Mouse (Mus musculus) midbrain, embryonic 10.5 days (tissue): Measurements from ENCODE around the gene Syk. TPM values are rescaled to one million over a fixed set of nuclear protein-coding genes. Genes with fewer than 3 reads are reported as not detected.

Experiments used
- DNase-seq: peaks from one replicate; pipeline ENCODE4 v3.0.0-alpha.2; 2017; ENCODE audit warnings: low spot score
- H3K27ac ChIP-seq: fragments of 300-500 bp; sonication (generic); replicated peaks from 2 replicates; pipeline ENCODE4 v1.5.1; 2016; ENCODE audit warnings: mild to moderate bottlenecking
- H3K27me3 ChIP-seq: fragments of 300-500 bp; sonication (generic); 2 replicates; pipeline ENCODE4 v1.6.1; 2016; ENCODE audit warnings: low read depth, mild to moderate bottlenecking; ENCODE audit not compliant: poor library complexity, severe bottlenecking
- H3K36me3 ChIP-seq: fragments of 300-500 bp; sonication (generic); 2 replicates; pipeline ENCODE4 v1.6.1; 2016; ENCODE audit warnings: mild to moderate bottlenecking, moderate library complexity
- H3K4me1 ChIP-seq: fragments of 300-500 bp; sonication (generic); 2 replicates; pipeline ENCODE4 v1.6.1; 2016
- H3K4me3 ChIP-seq: fragments of 300-500 bp; sonication (generic); 2 replicates; pipeline ENCODE4 v1.5.1; 2016; ENCODE audit warnings: mild to moderate bottlenecking, moderate library complexity
- H3K9me3 ChIP-seq: fragments of 300-500 bp; sonication (generic); replicated peaks from 2 replicates; pipeline ENCODE4 v1.6.1; 2016; ENCODE audit warnings: mild to moderate bottlenecking
- WGBS: fragments of 180-500 bp; shearing (Covaris S2); methylation state at CpG from one replicate; pipeline ENCODE4 v1.1.7; 2016; 5-methylcytosine and 5-hydroxymethylcytosine counted together
- polyA plus RNA-seq: library from polyadenylated mRNA; unstranded; fragments of >200 nt; fragmentation: Nextera tagmentation; extraction: Ambion mirVana; gene quantifications from 2 replicates; pipeline ENCODE4 v1.2.1, GENCODE M21; 2016

Gene Syk
- polyA plus RNA-seq, 1 experiment from 2014 or later = 2.3 TPM

DNA sequence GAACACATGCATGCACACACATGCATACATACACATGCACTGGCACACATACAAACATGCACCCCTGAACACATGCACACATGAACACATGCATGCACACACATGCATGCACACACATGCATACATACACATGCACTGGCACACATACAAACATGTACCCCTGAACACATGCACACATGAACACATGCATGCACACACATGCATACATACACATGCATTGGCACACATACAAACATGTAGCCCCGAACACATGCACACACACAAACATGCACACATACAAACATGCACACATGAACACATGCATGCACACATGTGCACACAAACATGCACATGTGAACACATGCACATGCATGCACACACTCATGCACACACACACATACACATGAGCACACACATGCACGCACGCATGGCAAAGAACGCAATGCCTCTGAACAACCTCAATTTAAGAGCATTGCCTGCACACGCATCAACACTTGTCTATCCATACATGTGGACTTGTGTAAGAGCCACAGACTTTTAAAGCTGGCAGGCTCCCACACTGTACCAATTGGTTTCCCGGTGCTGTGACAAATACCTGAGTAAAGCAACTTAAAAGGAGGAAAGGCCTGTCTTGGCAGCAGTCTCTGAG lies 66.9 kb downstream of the Syk start:
- Histone ChIP-seq H3K36me3 (no peaks in the 10 kb centered on the region), H3K4me3 (no peak overlapping the region), H3K27me3 (0 out of 2 replicates have a peak, but pooled peaks cover 9% of the 10 kb centered on the region), H3K4me1 (peaks cover 18% of the 10 kb centered on the region; the same call in 1 of the 2 replicates), H3K27ac (no peak overlapping the region), H3K9me3 (no peaks in the 10 kb centered on the region)
- DNase-seq = no peak
- 93% methylated on average over 6 of the region's 6 CpGs for WGBS

GRCm38 (mm10) chr13:52651383-52652252 lies 68.6 kb downstream of the Syk start:
- 60% methylated on average over 11 of the region's 12 CpGs for WGBS
- H3K27me3 ChIP-seq = peaks cover 25% of the 10 kb centered on the region
- DNase-seq = peak; percentile 27
- no peaks in the 10 kb centered on the region for H3K9me3 ChIP-seq
- H3K36me3 ChIP-seq = no peaks in the 10 kb centered on the region
- no peak overlapping the region for H3K4me3 ChIP-seq
- peaks cover 12% of the 10 kb centered on the region; the same call in 1 of the 2 replicates for H3K4me1 ChIP-seq
- H3K27ac ChIP-seq = no peak overlapping the region

DNA sequence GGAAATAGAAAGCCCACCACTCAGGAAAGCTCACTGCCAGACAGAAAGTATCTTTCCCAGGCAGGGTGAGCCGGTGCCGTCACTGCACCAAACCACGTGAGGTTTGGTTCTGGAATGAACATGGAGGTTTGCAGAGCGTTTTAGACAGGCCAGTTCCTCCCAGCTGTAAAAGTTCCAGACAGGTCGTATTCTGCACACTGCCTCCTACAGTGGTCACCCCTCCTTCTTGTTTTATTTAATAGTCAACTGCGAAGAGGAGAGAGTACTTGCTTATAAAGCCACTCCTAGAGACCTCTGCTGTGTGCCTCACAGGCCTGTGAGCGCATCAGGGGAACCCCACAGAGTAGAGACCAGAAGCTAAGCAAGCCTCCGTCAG lies 69.3 kb downstream of the Syk start:
- Histone ChIP-seq H3K4me1 (peaks cover 12% of the 10 kb centered on the region; the same call in 1 of the 2 replicates), H3K27me3 (peaks cover 25% of the 10 kb centered on the region), H3K9me3 (no peaks in the 10 kb centered on the region), H3K27ac (no peak overlapping the region), H3K36me3 (no peaks in the 10 kb centered on the region), H3K4me3 (no peak overlapping the region)
- no peak for DNase-seq
- WGBS = 84% methylated on average over 8 of the region's 8 CpGs

- H3K27ac ChIP-seq = no peak overlapping the region
- H3K27me3 ChIP-seq = peaks cover 30% of the 10 kb centered on the region
- DNase-seq = no peak
- 81% methylated on average over 12 of the region's 12 CpGs for WGBS
- no peaks in the 10 kb centered on the region for H3K36me3 ChIP-seq
- H3K4me1 ChIP-seq = peaks cover 3% of the 10 kb centered on the region; the same call in 1 of the 2 replicates
- H3K4me3 ChIP-seq = no peak overlapping the region
- H3K9me3 ChIP-seq = no peaks in the 10 kb centered on the region
Observed at GRCm38 (mm10) chr13:52654081-52654829, 71.3 kb downstream of the Syk start.

DNA sequence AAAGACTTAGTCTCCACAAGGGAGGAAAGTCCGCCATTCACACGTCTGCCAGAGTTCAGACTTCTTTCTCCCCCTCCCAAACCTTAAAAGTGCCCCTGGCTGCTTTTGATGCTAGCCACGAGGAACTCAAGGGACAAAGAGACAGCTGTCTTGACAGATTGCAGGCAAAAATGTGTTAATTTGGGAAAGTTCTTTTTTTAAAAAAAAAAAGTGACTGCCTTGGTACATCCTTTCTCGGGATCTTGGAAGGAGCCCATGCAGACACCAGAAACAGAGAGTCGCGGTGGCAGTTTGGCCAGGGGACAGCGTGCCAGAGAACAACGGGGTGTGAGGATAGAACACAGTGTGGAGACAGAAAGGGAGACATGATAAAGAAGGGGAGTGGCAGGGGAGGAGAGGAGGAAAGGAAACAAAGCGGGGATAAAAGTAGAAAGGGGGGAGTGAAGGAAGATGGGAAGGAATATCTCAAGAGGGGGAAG lies 71.9 kb downstream of the Syk start:
- DNase-seq = no peak
- H3K9me3 ChIP-seq = no peaks in the 10 kb centered on the region
- H3K36me3 ChIP-seq = no peaks in the 10 kb centered on the region
- H3K27ac ChIP-seq = no peak overlapping the region
- peaks cover 36% of the 10 kb centered on the region for H3K27me3 ChIP-seq
- H3K4me1 ChIP-seq = peaks cover 5% of the 10 kb centered on the region
- no peak overlapping the region for H3K4me3 ChIP-seq
- WGBS = 54% methylated on average over 9 of the region's 9 CpGs

GRCm38 (mm10) chr13:52657966-52658365 lies 75.0 kb downstream of the Syk start:
- Histone ChIP-seq H3K27ac (no peak overlapping the region), H3K36me3 (no peaks in the 10 kb centered on the region), H3K4me1 (peaks cover 7% of the 10 kb centered on the region), H3K9me3 (0 out of 2 replicates have a peak, but pooled peaks cover 2% of the 10 kb centered on the region), H3K27me3 (peaks cover 37% of the 10 kb centered on the region), H3K4me3 (no peak overlapping the region)
- no peak for DNase-seq
- WGBS = 94% methylated on average over 7 of the region's 7 CpGs

GRCm38 (mm10) chr13:52658477-52658876 lies 75.5 kb downstream of the Syk start:
- H3K9me3 ChIP-seq = 0 out of 2 replicates have a peak, but pooled peaks cover 3% of the 10 kb centered on the region
- no peak overlapping the region for H3K27ac ChIP-seq
- no peak overlapping the region for H3K4me3 ChIP-seq
- WGBS = 16% methylated on average over 8 of the region's 8 CpGs
- DNase-seq = peak; percentile 68
- peaks cover 37% of the 10 kb centered on the region for H3K27me3 ChIP-seq
- H3K4me1 ChIP-seq = peaks cover 7% of the 10 kb centered on the region
- no peaks in the 10 kb centered on the region for H3K36me3 ChIP-seq

GRCm38 (mm10) chr13:52659171-52659665 lies 76.2 kb downstream of the Syk start:
- no peaks in the 10 kb centered on the region for H3K36me3 ChIP-seq
- 84% methylated on average over 11 of the region's 11 CpGs for WGBS

DNA sequence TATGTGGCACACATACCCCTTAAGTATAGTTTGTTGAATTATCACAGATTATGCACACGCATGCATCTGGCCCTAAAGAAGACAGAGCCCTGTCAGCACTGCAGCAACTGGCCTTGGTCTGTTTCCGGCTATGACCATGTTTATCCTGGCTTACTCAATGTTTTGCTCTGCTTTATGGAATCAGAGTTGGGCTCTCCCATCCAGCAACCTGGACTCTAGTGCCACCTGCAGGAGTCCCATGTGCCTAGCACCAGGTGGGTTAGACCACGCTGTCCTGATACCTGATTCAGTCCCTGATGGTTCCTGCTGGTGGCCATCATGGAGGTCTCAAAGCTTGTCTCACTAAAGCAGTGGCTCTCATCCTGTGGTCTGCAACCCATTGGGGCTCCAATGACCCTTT lies 86.9 kb downstream of the Syk start:
- Histone ChIP-seq H3K4me1 (no peaks in the 10 kb centered on the region), H3K27ac (no peak overlapping the region), H3K9me3 (0 out of 2 replicates have a peak, but pooled peaks cover 3% of the 10 kb centered on the region), H3K27me3 (no peaks in the 10 kb centered on the region), H3K36me3 (no peaks in the 10 kb centered on the region), H3K4me3 (no peak overlapping the region)
- no peak for DNase-seq
- 74% methylated on average over 3 of the region's 3 CpGs for WGBS

More at GRCm38 (mm10) chr13:52659171-52659665, 76.2 kb downstream of the Syk start:
- no peak for DNase-seq
- no peak overlapping the region for H3K27ac ChIP-seq
- peaks cover 7% of the 10 kb centered on the region for H3K4me1 ChIP-seq
- H3K27me3 ChIP-seq = peaks cover 34% of the 10 kb centered on the region
- H3K9me3 ChIP-seq = 0 out of 2 replicates have a peak, but pooled peaks cover 3% of the 10 kb centered on the region
- H3K4me3 ChIP-seq = no peak overlapping the region

- Histone ChIP-seq H3K4me1 (no peaks in the 10 kb centered on the region), H3K36me3 (no peaks in the 10 kb centered on the region), H3K27me3 (no peaks in the 10 kb centered on the region), H3K4me3 (no peak overlapping the region), H3K27ac (no peak overlapping the region), H3K9me3 (0 out of 2 replicates have a peak, but pooled peaks cover 3% of the 10 kb centered on the region)
- 76% methylated on average over 4 of the region's 4 CpGs for WGBS
- DNase-seq = no peak
Observed at GRCm38 (mm10) chr13:52673272-52673671, 90.3 kb downstream of the Syk start.

- no peaks in the 10 kb centered on the region for H3K4me1 ChIP-seq
- no peak overlapping the region for H3K27ac ChIP-seq
- DNase-seq = no peak
- 0 out of 2 replicates have a peak, but pooled peaks cover 3% of the 10 kb centered on the region for H3K9me3 ChIP-seq
- no peaks in the 10 kb centered on the region for H3K27me3 ChIP-seq
- WGBS = 68% methylated on average over 4 of the region's 4 CpGs
- H3K4me3 ChIP-seq = no peak overlapping the region
- H3K36me3 ChIP-seq = no peaks in the 10 kb centered on the region
Observed at GRCm38 (mm10) chr13:52673856-52674255, 90.9 kb downstream of the Syk start.

- 54% methylated on average over 12 of the region's 12 CpGs for WGBS
- no peak for DNase-seq
- Histone ChIP-seq H3K36me3 (no peaks in the 10 kb centered on the region), H3K27ac (no peak overlapping the region), H3K27me3 (no peaks in the 10 kb centered on the region), H3K9me3 (0 out of 2 replicates have a peak, but pooled peaks cover 3% of the 10 kb centered on the region), H3K4me3 (no peak overlapping the region), H3K4me1 (peaks cover 6% of the 10 kb centered on the region)
Observed at GRCm38 (mm10) chr13:52674839-52675238, 91.9 kb downstream of the Syk start.
